Mouse (Mus musculus) liver, postnatal 0 days (tissue): ENCODE results near the gene Nr2c1. TPM values are rescaled to one million over a fixed set of nuclear protein-coding genes. Genes with fewer than 3 reads are reported as not detected.

Source experiments
- ATAC-seq: fragments of 200-750 bp; cut with Nextera tagmentation; 2 replicates; pipeline ENCODE4 v1.8.0; 2017; ENCODE audit warnings: mild to moderate bottlenecking, moderate library complexity
- DNase-seq: peaks from one replicate; pipeline ENCODE4 v3.0.0-alpha.2; 2016
- H3K27ac ChIP-seq: fragments of 300-500 bp; sonication (generic); 2 replicates; pipeline ENCODE4 v1.5.1; 2014; ENCODE audit warnings: antibody characterized with exemption, moderate library complexity, mild to moderate bottlenecking, low read depth
- H3K27me3 ChIP-seq: fragments of 300-500 bp; sonication (generic); 2 replicates; pipeline ENCODE4 v1.6.1; 2014; ENCODE audit warnings: low read length, control low read depth, mixed read lengths; ENCODE audit not compliant: insufficient read depth
- H3K36me3 ChIP-seq: fragments of 300-500 bp; sonication (generic); replicated peaks from 2 replicates; pipeline ENCODE4 v1.6.1; 2014; ENCODE audit warnings: mild to moderate bottlenecking, control low read depth, low read length, moderate library complexity, mixed read lengths; ENCODE audit not compliant: insufficient read depth
- H3K4me1 ChIP-seq: fragments of 300-500 bp; sonication (generic); 2 replicates; pipeline ENCODE4 v1.6.1; 2014; ENCODE audit warnings: antibody characterized with exemption, mild to moderate bottlenecking, control low read depth; ENCODE audit not compliant: insufficient read depth
- H3K4me2 ChIP-seq: fragments of 300-500 bp; sonication (generic); 2 replicates; pipeline ENCODE4 v1.6.1; 2014; ENCODE audit warnings: low read depth, mild to moderate bottlenecking, low read length, moderate library complexity, mixed read lengths
- H3K4me3 ChIP-seq: fragments of 300-500 bp; sonication (generic); 2 replicates; pipeline ENCODE4 v1.5.1; 2014; ENCODE audit warnings: low read depth, low read length
- H3K9ac ChIP-seq: fragments of 300-500 bp; sonication (generic); replicated peaks from 2 replicates; pipeline ENCODE4 v1.6.1; 2014; ENCODE audit warnings: mild to moderate bottlenecking, moderate library complexity
- H3K9me3 ChIP-seq: fragments of 300-500 bp; sonication (generic); 2 replicates; pipeline ENCODE4 v1.6.1; 2016; ENCODE audit warnings: mild to moderate bottlenecking, control low read depth, low read length, mixed read lengths
- CTCF ChIP-seq: sonication (generic); IDR thresholded peaks from 2 replicates; pipeline ENCODE4 v1.5.1; 2016; ENCODE audit warnings: antibody characterized with exemption, low read depth
- EP300 ChIP-seq: IDR thresholded peaks from 2 replicates; pipeline ENCODE4 v1.6.1; 2016; ENCODE audit warnings: antibody characterized with exemption, low read depth, mild to moderate bottlenecking
- WGBS: fragments of 180-500 bp; shearing (Covaris S2); extraction: QIAGEN DNeasy Blood & Tissue Kit; methylation state at CpG from one replicate; pipeline ENCODE4 v1.1.7; 2014; ENCODE audit not compliant: insufficient replicate concordance; 5-methylcytosine and 5-hydroxymethylcytosine counted together
- polyA plus RNA-seq: library from polyadenylated mRNA; unstranded; fragments of >200 nt; fragmentation: Nextera tagmentation; extraction: Ambion mirVana; gene quantifications from 2 replicates; pipeline ENCODE4 v1.2.1, GENCODE M21; 2015

The Nr2c1 gene
- polyA plus RNA-seq, 1 experiment from 2014 or later = 2.9 TPM

GRCm38 (mm10) chr10:94110834-94111754 is 36.7 kb upstream of the Nr2c1 start:
- 81% methylated on average over 9 of the region's 9 CpGs for whole genome bisulfite sequencing
- no peak for ATAC-seq
- H3K9ac ChIP-seq = no peak overlapping the region

GRCm38 (mm10) chr10:94112207-94112606 is 35.6 kb upstream of the Nr2c1 start:
- Histone ChIP-seq H3K4me3 (no peak overlapping the region), H3K4me1 (0 out of 2 replicates have a peak, but pooled peaks cover 4% of the 10 kb centered on the region), H3K4me2 (no peak overlapping the region), H3K27me3 (no peaks in the 10 kb centered on the region), H3K9ac (no peak overlapping the region), H3K27ac (no peak overlapping the region), H3K36me3 (peaks cover 2% of the 10 kb centered on the region; the same call in 1 of the 2 replicates), H3K9me3 (no peaks in the 10 kb centered on the region)
- DNase-seq (no peak), ATAC-seq (no peak)
- 85% methylated on average over 3 of the region's 3 CpGs for WGBS
- TF ChIP-seq EP300 (no peak), CTCF (no peak)

More at GRCm38 (mm10) chr10:94110834-94111754, 36.7 kb upstream of the Nr2c1 start:
- Histone ChIP-seq H3K36me3 (peaks cover 5% of the 10 kb centered on the region), H3K4me2 (no peak overlapping the region), H3K27me3 (no peaks in the 10 kb centered on the region), H3K4me1 (0 out of 2 replicates have a peak, but pooled peaks cover 4% of the 10 kb centered on the region), H3K27ac (no peak overlapping the region), H3K9me3 (no peaks in the 10 kb centered on the region), H3K4me3 (no peak overlapping the region)
- no peak for DNase-seq
- TF ChIP-seq EP300 (no peak), CTCF (no peak)

GRCm38 (mm10) chr10:94115893-94116599 is 31.8 kb upstream of the Nr2c1 start:
- peaks cover 3% of the 10 kb centered on the region for H3K36me3 ChIP-seq
- DNase-seq (peak; percentile 86), ATAC-seq (peak; percentile 71)
- no peaks in the 10 kb centered on the region for H3K9me3 ChIP-seq
- peaks cover 7% of the 10 kb centered on the region; the same call in 1 of the 2 replicates for H3K4me1 ChIP-seq
- peak overlapping the region; percentile 29; the same call in 1 of the 2 replicates for H3K27ac ChIP-seq
- 0 out of 2 replicates have a peak overlapping the region, but pooled peaks have one; percentile 33 for H3K4me2 ChIP-seq
- H3K27me3 ChIP-seq = no peaks in the 10 kb centered on the region
- 23% methylated on average over 6 of the region's 6 CpGs for WGBS
- H3K4me3 ChIP-seq = no peak overlapping the region
- H3K9ac ChIP-seq = no peak overlapping the region
- TF ChIP-seq CTCF (peak; percentile 81), EP300 (no peak)

- Histone ChIP-seq H3K27ac (no peak overlapping the region), H3K4me1 (peaks cover 7% of the 10 kb centered on the region; the same call in 1 of the 2 replicates), H3K4me3 (no peak overlapping the region), H3K4me2 (no peak overlapping the region), H3K9ac (no peak overlapping the region), H3K9me3 (no peaks in the 10 kb centered on the region), H3K27me3 (no peaks in the 10 kb centered on the region), H3K36me3 (peaks cover 9% of the 10 kb centered on the region)
- ATAC-seq (no peak), DNase-seq (no peak)
- TF ChIP-seq EP300 (no peak), CTCF (no peak)
- WGBS = 73% methylated on average over 12 of the region's 12 CpGs
Observed at GRCm38 (mm10) chr10:94116781-94117340, 31.0 kb upstream of the Nr2c1 start.

GRCm38 (mm10) chr10:94117916-94118315 is 29.9 kb upstream of the Nr2c1 start:
- whole genome bisulfite sequencing = 82% methylated on average over 3 of the region's 3 CpGs
- ATAC-seq (no peak), DNase-seq (no peak)
- Histone ChIP-seq H3K36me3 (peaks cover 6% of the 10 kb centered on the region), H3K4me1 (peaks cover 7% of the 10 kb centered on the region; the same call in 1 of the 2 replicates), H3K9ac (no peak overlapping the region), H3K27me3 (no peaks in the 10 kb centered on the region), H3K4me3 (no peak overlapping the region), H3K4me2 (no peak overlapping the region), H3K9me3 (no peaks in the 10 kb centered on the region), H3K27ac (peak overlapping the region; percentile 86)
- TF ChIP-seq EP300 = no peak
- TF ChIP-seq CTCF = no peak

GRCm38 (mm10) chr10:94118993-94119392 is 28.8 kb upstream of the Nr2c1 start:
- peak; percentile 79 for ATAC-seq
- TF ChIP-seq CTCF (no peak), EP300 (no peak)
- H3K27ac ChIP-seq = peak overlapping the region; percentile 86

More at GRCm38 (mm10) chr10:94118993-94119392, 28.8 kb upstream of the Nr2c1 start:
- 66% methylated on average over 6 of the region's 7 CpGs for WGBS
- DNase-seq = peak; percentile 42
- no peak overlapping the region for H3K9ac ChIP-seq
- no peaks in the 10 kb centered on the region for H3K27me3 ChIP-seq
- H3K4me1 ChIP-seq = peaks cover 7% of the 10 kb centered on the region; the same call in 1 of the 2 replicates
- H3K4me3 ChIP-seq = no peak overlapping the region
- H3K9me3 ChIP-seq = no peaks in the 10 kb centered on the region
- H3K4me2 ChIP-seq = no peak overlapping the region; the same call in 1 of the 2 replicates
- H3K36me3 ChIP-seq = peaks cover 8% of the 10 kb centered on the region
